Mouse (Mus musculus) lung, adult 2 months (tissue): ENCODE data around the gene Tpbpa. TPM values are rescaled to one million over a fixed set of nuclear protein-coding genes. Genes with fewer than 3 reads are reported as not detected.
"Not testable (repeated sequence)": the region's sequence is repeated elsewhere in the genome, so short reads cannot be mapped to it uniquely, and the experiment has no call there.

Source experiments
- DNase-seq: peaks from one replicate; pipeline ENCODE4 v3.0.0; 2022
- H3K4me1 ChIP-seq: fragments of 200-500 bp; 2 replicates; pipeline ENCODE4 v1.6.1; 2011; ENCODE audit warnings: low read length; ENCODE audit not compliant: control insufficient read depth, insufficient read depth
- H3K4me3 ChIP-seq: fragments of 200-500 bp; replicated peaks from 2 replicates; pipeline ENCODE3; 2011; ENCODE audit warnings: low read depth, mild to moderate bottlenecking, control low read depth, low read length; ENCODE audit errors: extremely low read depth
- CTCF ChIP-seq: fragments of 200-500 bp; IDR thresholded peaks from 2 replicates; pipeline ENCODE4 v1.5.1; 2011; ENCODE audit warnings: mild to moderate bottlenecking, low read length, control low read depth; ENCODE audit not compliant: insufficient read depth
- POLR2A ChIP-seq: fragments of 200-500 bp; IDR thresholded peaks from 2 replicates; pipeline ENCODE4 v1.6.1; 2011; ENCODE audit warnings: low read depth, mild to moderate bottlenecking, control low read depth, low read length, borderline replicate concordance; ENCODE audit errors: extremely low read depth
- WGBS: fragments of 180-500 bp; shearing (Covaris S2); methylation state at CpG from one replicate; pipeline ENCODE4 v1.1.7; 2018; 5-methylcytosine and 5-hydroxymethylcytosine counted together
- polyA plus RNA-seq: library from polyadenylated mRNA; depleted of rRNA; stranded (reverse); fragments of >200 nt; gene quantifications from 2 replicates; pipeline ENCODE4 v1.2.3, GENCODE M21; 2012; rRNA removed

The Tpbpa gene
- polyA plus RNA-seq, result not detected in 2 replicates

GRCm38 (mm10) chr13:60941884-60942283 lies at the start of gene Tpbpa:
Tpbpa (minus strand) TSS chr13:60941984.
- WGBS, result 80% methylated on average over 3 of the region's 3 CpGs
- DNase-seq, H3K4me1 ChIP-seq, H3K4me3 ChIP-seq: not testable (repeated sequence)

DNA sequence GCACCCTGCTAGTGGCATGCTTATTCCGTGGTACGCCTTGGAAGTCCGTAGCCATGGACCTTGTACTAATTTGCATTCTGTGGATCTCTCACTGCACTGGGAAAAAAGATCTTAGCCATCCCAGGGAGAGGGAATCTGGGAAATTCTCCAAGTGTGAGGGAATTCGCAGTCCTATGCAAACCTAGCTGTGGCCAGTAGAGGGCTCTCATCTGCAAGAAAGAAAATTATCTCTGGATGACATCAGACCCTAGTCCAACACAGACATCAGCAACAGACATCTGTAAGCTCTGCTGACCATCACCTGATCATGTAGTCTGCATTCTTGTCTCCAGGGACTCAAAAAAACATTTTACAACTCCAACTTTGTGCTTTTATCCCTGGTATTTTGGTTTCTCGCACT lies 45.1 kb upstream of the Tpbpa start:
- not testable (repeated sequence) for DNase-seq, H3K4me3 ChIP-seq, H3K4me1 ChIP-seq
- WGBS, result 69% methylated on average over 5 of the region's 5 CpGs

GRCm38 (mm10) chr13:60972319-60972718 lies 30.5 kb upstream of the Tpbpa start:
- DNase-seq, H3K4me1 ChIP-seq, H3K4me3 ChIP-seq: not testable (repeated sequence)
- 71% methylated on average over 4 of the region's 4 CpGs for WGBS

DNA sequence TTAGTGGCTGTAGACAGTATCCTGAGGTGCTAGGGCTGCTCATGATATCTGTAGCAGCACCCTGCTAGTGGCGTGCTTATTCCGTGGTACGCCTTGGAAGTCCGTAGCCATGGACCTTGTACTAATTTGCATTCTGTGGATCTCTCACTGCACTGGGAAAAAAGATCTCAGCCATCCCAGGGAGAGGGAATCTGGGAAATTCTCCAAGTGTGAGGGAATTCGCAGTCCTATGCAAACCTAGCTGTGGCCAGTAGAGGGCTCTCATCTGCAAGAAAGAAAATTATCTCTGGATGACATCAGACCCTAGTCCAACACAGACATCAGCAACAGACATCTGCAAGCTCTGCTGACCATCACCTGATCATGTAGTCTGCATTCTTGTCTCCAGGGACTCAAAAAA lies 22.2 kb upstream of the Tpbpa start:
- peak; percentile 5 for DNase-seq
- 21% methylated on average over 5 of the region's 5 CpGs for WGBS

DNA sequence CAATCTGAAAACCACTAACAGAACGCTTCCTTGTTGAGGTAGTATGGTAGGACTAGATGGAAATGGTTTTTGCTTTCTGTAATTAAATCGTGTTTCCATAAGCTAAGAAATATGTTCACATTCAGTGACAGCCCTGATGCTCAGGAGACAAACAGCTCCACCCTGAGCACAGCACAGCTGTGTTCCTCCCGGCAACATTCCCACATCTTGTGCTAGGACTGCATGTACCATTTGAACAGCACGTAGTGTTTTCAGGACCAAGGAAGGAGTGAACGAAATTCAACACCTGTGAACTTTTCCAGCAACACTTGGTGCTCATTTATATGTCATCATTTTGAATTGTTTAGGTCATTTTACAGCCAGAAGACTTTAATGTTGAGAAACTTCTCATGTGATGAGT lies 19.9 kb upstream of the Tpbpa start:
- 64% methylated on average over 5 of the region's 5 CpGs for WGBS
- DNase-seq, result no peak
- H3K4me1 ChIP-seq, result no peaks in the 10 kb centered on the region
- TF ChIP-seq POLR2A, result no peak
- TF ChIP-seq CTCF, result no peak
- no peak overlapping the region for H3K4me3 ChIP-seq

More for the DNA sequence above, 22.2 kb upstream of the Tpbpa start:
- not testable (repeated sequence) for H3K4me1 ChIP-seq, H3K4me3 ChIP-seq

- Histone ChIP-seq H3K4me1 (no peaks in the 10 kb centered on the region; the same call in 1 of the 2 replicates), H3K4me3 (peak within 1 kb of the TSS; percentile 67)
- peak; percentile 67; the same call in 1 of the 2 replicates for TF ChIP-seq POLR2A
- no peak for TF ChIP-seq CTCF
- 23% methylated on average over 5 of the region's 5 CpGs for WGBS
- DNase-seq, result peak; percentile 19
These were observed 5.3 kb downstream of the Tpbpa start, which contains the start of the genes Gm49391 and Ctla2a for GRCm38 (mm10) chr13:60936500-60936901. Gm49391 (minus strand) TSS chr13:60936571. Ctla2a (minus strand) TSS chr13:60936625.

- H3K4me1 ChIP-seq, DNase-seq: not testable (repeated sequence)
- H3K4me3 ChIP-seq, result peak within 1 kb of the TSS; percentile 67
- 49% methylated on average over 2 of the region's 2 CpGs for WGBS
These were observed 6.3 kb downstream of the Tpbpa start, which contains the start of gene Gm49393 for GRCm38 (mm10) chr13:60935490-60935889. Gm49393 (minus strand) TSS chr13:60935590.

GRCm38 (mm10) chr13:60904780-60905179 lies 37.0 kb downstream of the Tpbpa start, which contains the start of gene Tpbpb:
Tpbpb (minus strand) TSS chr13:60904880.
- H3K4me3 ChIP-seq, DNase-seq, H3K4me1 ChIP-seq: not testable (repeated sequence)
- WGBS, result 85% methylated on average over 2 of the region's 2 CpGs

GRCm38 (mm10) chr13:60897328-60897727 lies 44.5 kb downstream of the Tpbpa start, which contains the start of gene Ctla2b:
Ctla2b (minus strand) TSS chr13:60897447.
- Histone ChIP-seq H3K4me3 (no peak within 1 kb of the TSS), H3K4me1 (peaks cover 3% of the 10 kb centered on the region)
- peak; percentile 33 for DNase-seq

GRCm38 (mm10) chr13:60896794-60897193 lies 45.0 kb downstream of the Tpbpa start, which contains the start of gene Gm49392:
Gm49392 (minus strand) TSS chr13:60896894.
- not testable (repeated sequence) for H3K4me1 ChIP-seq, DNase-seq, H3K4me3 ChIP-seq
- 81% methylated on average over 8 of the region's 8 CpGs for WGBS

More at GRCm38 (mm10) chr13:60897328-60897727, 44.5 kb downstream of the Tpbpa start, which contains the start of gene Ctla2b:
- TF ChIP-seq CTCF (no peak), POLR2A (peak; percentile 58; the same call in 1 of the 2 replicates)
- 23% methylated on average over 3 of the region's 3 CpGs for WGBS

- H3K4me3 ChIP-seq, result no peak overlapping the region
- no peak for DNase-seq
- TF ChIP-seq POLR2A, result no peak
- peaks cover 3% of the 10 kb centered on the region for H3K4me1 ChIP-seq
These were observed 46.2 kb downstream of the Tpbpa start for GRCm38 (mm10) chr13:60895406-60896160.
